Mouse (Mus musculus): ENCODE results near the gene Sct.

Gene Sct

GRCm38 (mm10) chr7:141278766-141279590 is at the start of gene Sct:
Sct (minus strand) TSS chr7:141279133.
- peak; percentile 63 for DNase-seq (ENCODE audit: extremely low spot score)

GRCm38 (mm10) chr7:141328373-141328990 is 49.5 kb upstream of the Sct start:
- DNase-seq (ENCODE audit: extremely low spot score): no peak

GRCm38 (mm10) chr7:141327469-141328372 is 48.8 kb upstream of the Sct start, which contains the start of the genes Deaf1 and Tmem80:
Deaf1 (minus strand) TSS chr7:141327690.
Tmem80 (plus strand) TSS chr7:141327739.
- DNase-seq (ENCODE audit: extremely low spot score): peak; percentile 96

- peak; percentile 24 for DNase-seq (ENCODE audit: extremely low spot score)
Measured at GRCm38 (mm10) chr7:141326546-141327446, 47.9 kb upstream of the Sct start.

GRCm38 (mm10) chr7:141324686-141325085 is 45.8 kb upstream of the Sct start:
- no peak for DNase-seq (ENCODE audit: extremely low spot score)

- DNase-seq (ENCODE audit: extremely low spot score): no peak
Measured at GRCm38 (mm10) chr7:141319446-141319845, 40.5 kb upstream of the Sct start.

GRCm38 (mm10) chr7:141317619-141318132 is 38.7 kb upstream of the Sct start:
- DNase-seq (ENCODE audit: extremely low spot score): no peak

- DNase-seq (ENCODE audit: extremely low spot score): no peak
Measured at GRCm38 (mm10) chr7:141315974-141316373, 37.0 kb upstream of the Sct start.

GRCm38 (mm10) chr7:141315076-141315475 is 36.1 kb upstream of the Sct start:
- DNase-seq (ENCODE audit: extremely low spot score): no peak

- DNase-seq (ENCODE audit: extremely low spot score): no peak
Measured at GRCm38 (mm10) chr7:141314416-141314815, 35.5 kb upstream of the Sct start.

- no peak for DNase-seq (ENCODE audit: extremely low spot score)
Measured at GRCm38 (mm10) chr7:141304537-141304936, 25.6 kb upstream of the Sct start.

- no peak for DNase-seq (ENCODE audit: extremely low spot score)
Measured at GRCm38 (mm10) chr7:141302702-141303268, 23.9 kb upstream of the Sct start.

GRCm38 (mm10) chr7:141301386-141301785 is 22.5 kb upstream of the Sct start:
- no peak for DNase-seq (ENCODE audit: extremely low spot score)

GRCm38 (mm10) chr7:141299175-141299574 is 20.2 kb upstream of the Sct start:
- no peak for DNase-seq (ENCODE audit: extremely low spot score)

GRCm38 (mm10) chr7:141297926-141298650 is 19.2 kb upstream of the Sct start:
- no peak for DNase-seq (ENCODE audit: extremely low spot score)

- no peak for DNase-seq (ENCODE audit: extremely low spot score)
Measured at GRCm38 (mm10) chr7:141294479-141294878, 15.5 kb upstream of the Sct start.

GRCm38 (mm10) chr7:141293852-141294471 is 15.0 kb upstream of the Sct start:
- DNase-seq (ENCODE audit: extremely low spot score): peak; percentile 63

- peak; percentile 14 for DNase-seq (ENCODE audit: extremely low spot score)
Measured at GRCm38 (mm10) chr7:141292583-141293388, 13.9 kb upstream of the Sct start.
